Mouse (Mus musculus) brain, embryonic 18.5 days (tissue): ENCODE measurements around the gene Cir1.
A peak's percentile ranks its signal among the peaks of the same experiment; 100 is the strongest.

Experiments
- DNase-seq: peaks from one replicate; pipeline ENCODE4 v3.0.0-alpha.2; 2012; ENCODE audit warnings: low read depth, low spot score

Cir1 gene

GRCm38 (mm10) chr2:73312152-73313116, at the start of gene Cir1, which contains the start of gene Scrn3:
TSS of gene Cir1 (minus strand) at chr2:73312701.
TSS of gene Scrn3 (plus strand) at chr2:73312601.
- DNase-seq = peak; percentile 94

- DNase-seq = no peak
Observed at GRCm38 (mm10) chr2:73360536-73360935, 48.0 kb upstream of the Cir1 start.

- no peak for DNase-seq
Observed at GRCm38 (mm10) chr2:73359941-73360340, 47.4 kb upstream of the Cir1 start.

DNA sequence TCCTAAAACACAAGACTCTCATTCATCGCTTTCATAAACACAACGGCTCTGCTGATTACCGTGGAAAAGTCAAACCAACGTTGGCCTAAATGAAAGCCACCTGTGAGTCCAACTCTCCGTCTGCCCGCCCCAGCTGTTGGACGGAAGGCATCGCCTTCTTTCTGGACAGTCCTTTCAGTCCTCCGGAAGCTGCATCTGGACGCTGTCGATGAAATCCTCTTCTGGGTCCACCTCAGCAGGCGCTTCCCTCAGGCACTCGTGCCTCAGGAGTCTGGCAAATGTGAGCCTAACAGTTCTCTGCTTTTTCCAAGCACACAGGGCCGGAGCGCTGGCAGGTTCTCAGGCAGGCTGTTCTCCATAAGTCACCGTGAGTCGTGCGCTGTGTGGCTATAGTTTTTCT, 44.5 kb upstream of the Cir1 start:
- no peak for DNase-seq

GRCm38 (mm10) chr2:73351927-73352374, 39.5 kb upstream of the Cir1 start:
- DNase-seq = peak; percentile 14

GRCm38 (mm10) chr2:73351496-73351895, 39.0 kb upstream of the Cir1 start:
- no peak for DNase-seq

DNA sequence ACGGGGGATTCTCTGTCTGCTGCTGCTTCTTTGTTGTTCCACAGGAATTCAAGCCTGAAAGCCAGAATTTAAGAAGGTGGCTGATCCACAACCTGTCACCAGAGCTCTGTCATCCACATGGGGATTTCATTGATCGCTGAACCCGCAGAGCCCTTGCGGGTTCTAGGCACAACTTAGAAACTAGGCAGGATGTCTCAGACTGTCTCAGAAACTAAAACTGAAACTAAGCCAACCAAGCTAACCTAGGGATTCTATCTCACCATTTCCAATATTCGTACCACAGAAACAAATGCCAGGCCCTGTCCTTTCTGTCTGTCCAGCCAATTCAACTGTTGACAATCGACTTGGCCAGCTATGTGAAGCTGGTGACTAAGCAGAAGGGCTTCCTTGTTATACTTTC, 35.7 kb upstream of the Cir1 start:
- DNase-seq = no peak

- DNase-seq = no peak
Observed at GRCm38 (mm10) chr2:73347766-73348165, 35.3 kb upstream of the Cir1 start.

- DNase-seq = no peak
Observed at GRCm38 (mm10) chr2:73347136-73347535, 34.6 kb upstream of the Cir1 start.

- no peak for DNase-seq
Observed at GRCm38 (mm10) chr2:73346345-73347086, 34.0 kb upstream of the Cir1 start.

DNA sequence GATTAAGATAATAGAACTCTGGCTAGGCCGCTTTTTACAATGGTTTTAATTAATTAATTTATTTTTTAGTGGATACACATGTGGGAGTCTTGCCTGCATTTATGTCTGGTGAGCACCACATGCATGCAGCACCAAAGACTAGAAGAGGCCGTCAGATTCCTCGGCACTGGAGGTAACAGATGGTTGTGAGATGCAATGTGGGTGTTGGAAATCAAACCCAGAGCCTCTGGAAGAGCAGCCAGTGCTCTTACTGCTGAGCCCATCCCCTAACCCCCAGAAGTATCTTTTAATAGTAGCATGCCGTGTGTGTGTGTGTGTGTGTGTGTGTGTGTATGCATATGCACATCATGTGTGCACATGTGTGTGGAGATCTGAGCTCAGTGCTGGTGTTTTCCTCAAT, 32.7 kb upstream of the Cir1 start:
- DNase-seq = no peak

DNA sequence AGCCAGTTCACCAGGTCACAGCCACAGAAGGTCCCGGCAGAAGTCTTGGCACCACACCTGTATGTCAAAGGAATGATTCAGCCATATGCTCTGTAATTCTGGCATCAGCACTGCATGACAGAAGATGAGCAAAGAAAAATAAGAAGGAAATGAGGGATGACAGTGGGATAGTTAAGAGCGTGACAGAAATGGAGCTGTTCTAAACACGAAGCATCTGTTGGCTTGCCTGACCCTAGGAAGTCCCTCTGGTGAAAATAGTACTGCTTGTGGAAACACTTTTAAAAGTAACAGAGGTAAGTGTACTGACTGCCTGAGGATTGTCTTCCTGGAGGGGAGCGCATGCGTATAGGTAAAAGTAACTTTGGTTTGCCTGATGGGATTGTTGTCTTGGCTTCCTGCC, 31.2 kb upstream of the Cir1 start:
- DNase-seq = no peak

DNA sequence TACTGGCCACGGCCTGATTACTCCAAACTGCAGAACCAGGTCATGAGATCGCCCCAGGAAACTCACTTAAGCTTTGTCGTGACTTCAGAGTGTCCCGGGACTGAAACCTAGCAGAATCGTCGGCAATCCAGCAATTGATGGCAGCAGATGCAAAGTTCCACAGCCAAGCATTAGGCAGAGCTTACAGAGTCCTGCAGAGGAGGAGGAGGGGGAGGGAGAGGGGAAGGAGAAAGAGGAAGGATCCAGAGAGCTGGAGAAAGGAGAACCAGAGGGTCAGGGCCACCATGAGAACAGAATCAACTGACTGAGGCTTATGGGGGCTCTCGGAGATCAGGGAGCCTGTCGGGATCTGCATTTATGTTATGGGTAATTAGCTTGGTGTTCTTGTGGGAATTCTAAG, 25.9 kb upstream of the Cir1 start:
- DNase-seq = no peak

- DNase-seq = no peak
Observed at GRCm38 (mm10) chr2:73335949-73336348, 23.4 kb upstream of the Cir1 start.

- DNase-seq = no peak
Observed at GRCm38 (mm10) chr2:73325871-73326270, 13.4 kb upstream of the Cir1 start.

DNA sequence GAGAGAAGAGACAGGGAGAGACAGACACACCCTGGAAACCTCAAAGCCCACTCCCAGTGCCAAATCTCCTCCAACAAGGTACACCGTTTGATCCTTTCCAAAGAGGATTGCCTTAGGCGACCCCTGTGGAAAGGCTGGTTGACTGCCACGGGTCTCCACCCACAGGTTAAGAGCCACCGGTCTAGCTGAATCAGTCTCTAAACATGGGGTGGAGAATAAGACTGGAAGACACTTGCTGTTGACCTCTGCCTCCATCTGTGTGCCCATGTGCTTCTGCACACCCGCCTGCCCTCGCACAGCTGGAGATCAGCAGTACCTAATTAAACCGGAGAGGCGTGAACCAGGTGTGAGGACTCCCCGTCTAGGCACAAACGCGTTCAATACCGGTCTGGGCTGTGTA, 10.5 kb upstream of the Cir1 start:
- no peak for DNase-seq

DNA sequence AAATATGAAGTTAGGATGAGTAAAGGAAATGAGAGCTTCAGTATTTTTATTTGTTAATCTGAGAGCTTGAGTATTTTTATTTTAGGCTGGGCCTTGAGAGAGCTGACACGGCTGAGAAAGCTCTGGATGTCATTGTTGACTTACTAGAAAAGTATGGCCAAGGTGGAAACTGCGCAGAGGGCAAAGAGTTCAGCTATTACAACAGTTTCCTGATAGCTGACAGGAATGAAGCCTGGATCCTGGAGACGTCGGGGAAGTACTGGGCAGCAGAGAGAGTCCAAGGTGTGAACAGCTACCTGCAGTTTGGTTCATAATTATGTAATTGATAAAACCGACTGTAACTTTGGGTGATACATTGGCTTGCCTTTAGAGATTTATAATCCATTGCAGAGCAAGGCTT, 6.7 kb upstream of the Cir1 start:
- DNase-seq = no peak

- no peak for DNase-seq
Observed at GRCm38 (mm10) chr2:73317426-73317825, 4.9 kb upstream of the Cir1 start.

GRCm38 (mm10) chr2:73314311-73314710, 1.8 kb upstream of the Cir1 start:
- no peak for DNase-seq

- DNase-seq = no peak
Observed at GRCm38 (mm10) chr2:73313117-73313501, 608 bp upstream of the Cir1 start.

GRCm38 (mm10) chr2:73306006-73306405, 6.5 kb downstream of the Cir1 start:
- DNase-seq = no peak

DNA sequence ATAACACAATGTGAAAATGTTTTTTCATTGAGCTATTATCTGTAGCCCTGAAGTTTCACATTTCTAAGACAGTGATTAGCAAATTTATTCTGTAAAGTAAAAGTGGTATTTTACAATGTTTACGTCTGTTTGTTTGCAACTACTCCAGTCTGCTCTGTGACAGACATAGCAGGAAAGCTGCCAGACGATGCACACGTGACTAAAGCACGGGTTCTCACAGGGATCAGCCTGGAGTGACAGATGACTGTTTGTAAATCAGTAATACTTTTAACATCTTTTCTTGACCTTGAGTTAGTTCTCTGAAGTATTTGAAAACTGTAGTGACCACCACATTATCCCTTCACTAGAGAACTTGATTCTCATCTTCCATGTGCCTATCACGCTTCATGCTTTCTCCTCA, 8.0 kb downstream of the Cir1 start:
- DNase-seq = no peak

DNA sequence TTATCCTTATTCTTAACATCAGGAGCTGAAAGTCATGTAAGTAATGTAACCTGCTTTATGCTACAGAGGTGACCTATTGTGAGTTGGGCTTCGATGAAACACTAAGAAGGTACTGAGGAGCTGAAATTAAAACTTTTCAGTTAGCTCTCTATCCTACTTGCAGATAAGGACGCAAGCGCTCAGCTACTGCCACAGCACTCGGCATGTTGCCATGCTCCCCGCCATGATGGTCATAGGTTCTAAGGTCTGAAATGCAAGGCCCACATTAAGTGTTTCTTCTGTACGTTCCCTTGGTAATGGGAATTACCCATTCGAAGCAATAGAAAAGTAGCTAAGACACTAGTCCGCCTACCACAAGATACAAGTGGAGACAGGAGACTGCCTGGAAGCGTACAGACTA, 9.8 kb downstream of the Cir1 start:
- DNase-seq = no peak
